Mouse (Mus musculus) thymus, adult 2 months (tissue): ENCODE data around the gene Mycbp2. TPM values are rescaled to one million over a fixed set of nuclear protein-coding genes. Genes with fewer than 3 reads are reported as not detected.

ENCODE experiments used
- DNase-seq: peaks from one replicate; pipeline ENCODE4 v3.0.0; 2021
- H3K27ac ChIP-seq: fragments of 200-500 bp; 2 replicates; pipeline ENCODE4 v1.5.1; 2012; ENCODE audit warnings: low read length, control low read depth; ENCODE audit not compliant: control insufficient read depth, insufficient read depth
- H3K27me3 ChIP-seq: fragments of 200-500 bp; 2 replicates; pipeline ENCODE4 v1.6.1; 2012; ENCODE audit warnings: mild to moderate bottlenecking, low read length, moderate library complexity, mixed read lengths; ENCODE audit not compliant: control insufficient read depth, insufficient read depth
- H3K36me3 ChIP-seq: fragments of 200-500 bp; 2 replicates; pipeline ENCODE4 v1.6.1; 2012; ENCODE audit warnings: mild to moderate bottlenecking, low read length, moderate library complexity; ENCODE audit not compliant: control insufficient read depth, insufficient read depth
- H3K4me1 ChIP-seq: fragments of 200-500 bp; replicated peaks from 2 replicates; pipeline ENCODE4 v1.6.1; 2012; ENCODE audit warnings: low read length; ENCODE audit not compliant: control insufficient read depth, insufficient read depth
- H3K4me3 ChIP-seq: fragments of 200-500 bp; 2 replicates; pipeline ENCODE4 v1.5.1; 2012; ENCODE audit warnings: mild to moderate bottlenecking, low read length, control low read depth, moderate library complexity; ENCODE audit not compliant: control insufficient read depth, insufficient read depth
- CTCF ChIP-seq: fragments of 200-500 bp; IDR thresholded peaks from 2 replicates; pipeline ENCODE4 v1.5.1; 2012; ENCODE audit warnings: mild to moderate bottlenecking, control low read depth, low read length, moderate library complexity, borderline replicate concordance; ENCODE audit not compliant: control insufficient read depth, poor library complexity, insufficient read depth; ENCODE audit errors: extremely low read depth
- POLR2A ChIP-seq: fragments of 200-500 bp; IDR thresholded peaks from 2 replicates; pipeline ENCODE4 v1.6.1; 2012; ENCODE audit warnings: mild to moderate bottlenecking, low read length, control low read depth, moderate library complexity; ENCODE audit not compliant: control insufficient read depth, poor library complexity, insufficient read depth; ENCODE audit errors: extremely low read depth
- WGBS: fragments of 180-500 bp; shearing (Covaris S2); methylation state at CpG from one replicate; pipeline ENCODE4 v1.1.7; 2018; 5-methylcytosine and 5-hydroxymethylcytosine counted together
- polyA plus RNA-seq: library from polyadenylated mRNA; depleted of rRNA; stranded (reverse); fragments of >200 nt; gene quantifications from 2 replicates; pipeline ENCODE4 v1.2.3, GENCODE M21; 2012

The Mycbp2 gene
- polyA plus RNA-seq, 1 experiment: 37.9 TPM

DNA sequence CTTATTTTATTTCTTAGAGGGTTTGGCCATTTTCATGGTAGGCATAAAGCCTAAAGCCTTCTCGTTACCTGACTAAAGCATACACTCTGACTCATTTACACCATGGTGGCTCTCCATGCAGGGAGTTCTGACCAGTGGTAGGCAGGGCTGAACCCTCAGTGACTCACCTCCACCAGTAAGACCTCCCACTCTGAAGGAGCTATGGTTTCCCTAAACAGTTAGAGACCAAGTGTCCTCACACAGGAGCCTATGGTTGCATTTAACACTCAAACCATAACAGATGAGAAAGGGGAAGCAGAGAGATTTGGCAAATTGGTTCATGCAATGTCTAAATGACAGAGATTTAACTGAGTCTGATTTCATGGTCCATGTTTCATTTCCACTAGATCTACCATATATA lies 28.9 kb upstream of the Mycbp2 start:
- H3K27me3 ChIP-seq: no peaks in the 10 kb centered on the region
- no peak for DNase-seq
- no peak overlapping the region for H3K4me3 ChIP-seq
- H3K36me3 ChIP-seq: no peaks in the 10 kb centered on the region
- H3K27ac ChIP-seq: no peak overlapping the region
- 92% methylated on average over 1 of the region's 1 CpGs for WGBS
- no peaks in the 10 kb centered on the region for H3K4me1 ChIP-seq
- TF ChIP-seq POLR2A: no peak
- TF ChIP-seq CTCF: no peak

DNA sequence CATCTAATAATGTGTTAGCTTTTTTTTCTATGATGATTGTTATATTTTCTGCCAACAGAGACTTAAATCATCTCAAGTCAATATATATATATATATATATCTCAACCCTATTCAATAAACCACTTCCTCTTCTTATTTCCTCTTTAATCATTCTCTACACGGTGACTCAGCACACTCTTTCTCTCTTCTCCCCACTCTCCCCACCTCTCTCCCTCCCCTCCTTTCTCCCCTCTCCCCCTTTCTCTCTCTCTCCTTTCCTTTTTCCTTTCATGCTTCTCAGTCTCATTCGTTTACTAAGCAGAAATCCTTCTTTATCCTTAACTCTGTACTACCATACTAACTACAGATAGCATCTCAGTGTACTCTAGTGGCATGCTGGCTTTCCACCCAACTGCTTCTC lies 16.6 kb upstream of the Mycbp2 start:
- DNase-seq: no peak
- TF ChIP-seq POLR2A (no peak), CTCF (no peak)
- H3K36me3 ChIP-seq: no peaks in the 10 kb centered on the region
- H3K27me3 ChIP-seq: no peaks in the 10 kb centered on the region
- peaks cover 3% of the 10 kb centered on the region; the same call in 1 of the 2 replicates for H3K4me1 ChIP-seq
- H3K4me3 ChIP-seq: no peak overlapping the region
- H3K27ac ChIP-seq: no peak overlapping the region
- WGBS: 4% methylated on average over 2 of the region's 2 CpGs

DNA sequence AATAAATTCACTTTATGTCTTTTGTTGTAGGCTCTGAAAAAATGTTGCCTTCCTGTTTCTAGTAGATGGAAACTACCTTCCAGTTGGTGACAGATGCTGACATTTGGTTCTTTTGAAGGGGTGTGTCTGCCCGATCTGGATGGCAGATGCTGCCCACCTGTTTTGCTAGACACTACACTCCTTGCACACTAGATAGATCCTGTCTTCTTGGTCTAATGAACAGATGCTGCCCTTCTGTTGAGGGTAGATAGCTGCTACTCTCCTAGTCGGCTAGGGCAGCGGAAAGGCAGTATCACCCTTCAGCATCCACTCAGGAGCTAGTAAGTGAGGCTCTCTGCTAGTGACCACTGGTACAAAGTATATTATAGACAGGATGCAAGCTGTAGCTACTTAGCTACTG lies 9.5 kb upstream of the Mycbp2 start:
- 87% methylated on average over 3 of the region's 3 CpGs for WGBS
- no peaks in the 10 kb centered on the region for H3K4me1 ChIP-seq
- no peak for TF ChIP-seq CTCF
- H3K27ac ChIP-seq: no peak overlapping the region
- H3K27me3 ChIP-seq: no peaks in the 10 kb centered on the region
- no peak overlapping the region for H3K4me3 ChIP-seq
- no peak for DNase-seq
- H3K36me3 ChIP-seq: no peaks in the 10 kb centered on the region

DNA sequence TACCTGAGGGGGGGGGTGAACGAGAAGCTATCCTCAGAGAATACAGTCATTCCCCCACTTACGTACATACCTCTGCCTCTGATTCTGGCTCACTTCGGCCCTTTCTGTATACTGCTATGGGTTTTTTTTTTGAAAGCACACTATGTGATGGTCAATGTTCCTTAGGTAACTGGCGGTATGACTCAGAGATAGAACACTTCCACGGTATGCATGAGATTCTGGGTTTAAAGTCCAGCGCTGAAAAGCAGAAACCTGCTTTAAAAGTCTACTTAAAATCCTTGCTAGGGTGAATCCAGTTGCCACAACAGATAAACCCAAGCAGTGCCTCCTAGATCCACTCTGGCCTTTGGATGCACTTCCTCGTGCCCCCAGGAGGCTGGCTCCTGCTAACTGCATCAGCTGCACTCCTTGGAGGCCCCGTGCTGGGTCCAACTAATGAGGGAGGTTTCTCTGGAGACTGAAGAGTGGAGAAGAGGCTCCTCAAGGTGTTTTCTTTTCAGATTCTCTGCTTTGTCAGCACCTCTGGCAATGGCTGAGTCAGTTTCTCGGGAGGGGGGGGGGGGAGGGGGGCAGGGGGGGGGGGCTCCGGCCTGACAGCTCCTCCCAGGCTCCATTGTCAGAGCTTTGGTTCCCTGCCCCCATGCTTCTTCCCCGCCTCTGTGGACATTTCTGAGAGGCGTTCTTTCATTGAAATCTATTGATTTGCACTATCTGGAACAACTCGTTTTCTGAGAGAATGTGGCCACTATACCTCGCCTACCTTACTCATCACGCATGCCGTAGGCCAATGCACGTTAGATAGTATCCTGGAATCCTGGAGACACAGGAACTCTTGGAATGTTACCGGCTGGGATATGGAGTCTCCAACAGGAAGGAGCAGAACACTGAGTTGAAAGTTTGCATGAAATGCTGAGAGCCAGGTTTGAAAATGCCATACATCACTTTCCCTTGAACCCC lies 8.1 kb upstream of the Mycbp2 start:
- WGBS: 88% methylated on average over 18 of the region's 18 CpGs
- H3K27ac ChIP-seq: no peak overlapping the region

DNA sequence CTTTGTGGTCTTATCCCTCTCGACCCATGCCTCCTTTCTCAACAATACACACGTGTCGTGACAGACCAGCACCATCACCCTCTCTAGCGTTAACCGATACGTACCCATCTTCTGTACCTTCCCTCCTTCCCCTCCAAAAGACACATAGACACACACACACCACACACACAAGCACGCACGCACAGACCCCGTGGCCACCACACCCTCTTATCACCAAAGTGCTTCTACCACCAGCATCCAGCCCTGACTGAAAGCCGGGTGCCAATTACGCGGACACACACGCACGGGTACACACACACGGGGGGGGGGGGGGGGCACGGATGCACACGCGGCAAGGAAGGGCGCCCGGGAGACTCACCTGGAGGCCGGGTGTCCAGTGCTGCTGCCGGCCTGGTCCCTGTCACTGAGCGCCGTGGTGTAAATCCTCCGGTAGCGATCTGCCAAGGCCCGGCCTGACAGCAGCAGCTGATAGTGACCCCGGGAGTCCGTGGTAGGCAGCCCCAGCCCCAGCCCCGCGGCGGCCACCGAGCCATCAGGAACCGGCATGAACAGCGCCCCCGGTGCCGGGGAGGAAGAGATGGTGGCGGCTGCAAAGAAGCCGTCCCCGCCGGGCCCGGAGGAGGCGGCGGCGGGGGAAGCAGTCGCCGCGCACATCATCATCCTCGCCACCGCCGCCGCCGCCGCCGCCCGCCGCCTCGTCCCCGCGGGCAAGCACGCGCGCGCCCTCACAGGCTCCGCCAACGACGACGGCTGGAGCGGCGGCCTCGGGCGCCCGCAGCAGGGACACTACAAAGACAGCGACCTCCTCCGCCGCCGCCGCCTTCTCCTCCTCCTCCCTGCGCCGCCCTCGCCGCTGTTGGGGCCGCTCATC lies 521 bp downstream of the Mycbp2 start:
- H3K27ac ChIP-seq: no peak overlapping the region
- H3K4me1 ChIP-seq: peaks cover 11% of the 10 kb centered on the region
- H3K4me3 ChIP-seq: peak overlapping the region; percentile 85
- no peaks in the 10 kb centered on the region for H3K36me3 ChIP-seq
- H3K27me3 ChIP-seq: no peaks in the 10 kb centered on the region
- DNase-seq: peak; percentile 63
- under 1% methylated on average over 74 of the region's 83 CpGs for WGBS
- TF ChIP-seq CTCF (peak; percentile 40; the same call in 1 of the 2 replicates), POLR2A (no peak)

More for the DNA sequence above, 8.1 kb upstream of the Mycbp2 start:
- no peak overlapping the region for H3K4me3 ChIP-seq
- H3K36me3 ChIP-seq: no peaks in the 10 kb centered on the region
- TF ChIP-seq CTCF (no peak), POLR2A (no peak)
- no peak for DNase-seq
- H3K27me3 ChIP-seq: no peaks in the 10 kb centered on the region
- H3K4me1 ChIP-seq: no peaks in the 10 kb centered on the region

DNA sequence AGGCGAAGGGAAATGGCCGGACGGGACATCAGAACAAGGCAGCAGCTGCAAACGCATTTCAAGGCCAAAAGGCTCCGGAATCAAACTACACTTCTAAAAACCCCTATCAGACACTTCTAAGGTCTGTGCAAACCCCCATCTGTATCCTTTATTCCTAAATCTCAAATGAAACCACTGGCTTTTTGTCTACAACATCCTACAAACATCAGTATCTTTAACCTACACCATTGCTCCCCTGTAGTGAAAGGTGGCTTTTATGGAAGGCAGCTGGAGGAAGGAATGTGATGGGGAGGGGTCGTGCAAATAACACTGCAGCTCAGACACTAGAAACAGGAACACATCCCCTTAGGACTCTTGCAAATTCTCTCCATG lies 1.1 kb downstream of the Mycbp2 start:
- peaks cover 11% of the 10 kb centered on the region for H3K4me1 ChIP-seq
- H3K27me3 ChIP-seq: no peaks in the 10 kb centered on the region
- no peak for TF ChIP-seq POLR2A
- no peak for TF ChIP-seq CTCF
- DNase-seq: no peak
- no peak overlapping the region for H3K27ac ChIP-seq
- H3K4me3 ChIP-seq: peak overlapping the region; percentile 85
- no peaks in the 10 kb centered on the region for H3K36me3 ChIP-seq
- 1% methylated on average over 6 of the region's 6 CpGs for WGBS

DNA sequence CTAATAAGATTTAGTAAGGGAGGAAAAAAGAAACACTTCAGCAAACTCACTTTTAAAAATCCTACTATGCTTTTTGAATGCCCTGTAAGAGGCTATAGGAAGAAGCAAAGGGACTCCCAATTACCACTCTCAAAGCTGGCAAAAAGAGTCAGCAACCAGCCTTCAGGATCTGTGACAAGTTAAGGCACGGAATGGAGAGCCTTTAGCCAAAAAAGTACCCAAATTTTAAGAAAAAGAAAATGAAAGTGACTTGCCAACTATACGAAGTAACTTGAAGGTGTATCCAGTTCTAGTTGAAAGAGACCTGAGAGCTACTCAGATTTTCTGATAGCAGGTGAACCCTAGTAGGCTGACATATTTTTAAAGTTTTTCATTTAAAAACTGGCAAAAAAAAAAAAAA lies 1.6 kb downstream of the Mycbp2 start:
- Histone ChIP-seq H3K27me3 (no peaks in the 10 kb centered on the region), H3K27ac (no peak overlapping the region), H3K4me3 (no peak overlapping the region), H3K4me1 (peaks cover 11% of the 10 kb centered on the region), H3K36me3 (no peaks in the 10 kb centered on the region)
- TF ChIP-seq POLR2A: no peak
- no peak for TF ChIP-seq CTCF
- 2% methylated on average over 2 of the region's 2 CpGs for WGBS
- no peak for DNase-seq
